Mouse (Mus musculus): ENCODE results near the gene Prdx5.
A peak's percentile ranks its signal among the peaks of the same experiment; 100 is the strongest.

- no peak for TF ChIP-seq CTCF (conservative IDR thresholded peaks at IDR 0.05; ENCODE audit: insufficient read depth, insufficient read length, low read depth, low read length)
- peak; percentile 54 for TF ChIP-seq POLR2A (IDR thresholded peaks at IDR 0.05; ENCODE audit: low read depth, low read length)
Measured at GRCm38 (mm10) chr19:6951381-6951968, 41.6 kb upstream of the Prdx5 start.
